Mouse (Mus musculus) natural killer cell, adult 2 months (primary cell): ENCODE results near the gene Olfr477.
"Not testable (repeated sequence)": the region's sequence is repeated elsewhere in the genome, so short reads cannot be mapped to it uniquely, and the experiment has no call there.

ENCODE experiments used
- DNase-seq, 2 experiments: peaks; one replicate each; pipeline ENCODE4 v3.0.0; 2022; ENCODE audit warnings: low spot score in 2 of 2

The Olfr477 gene

DNA sequence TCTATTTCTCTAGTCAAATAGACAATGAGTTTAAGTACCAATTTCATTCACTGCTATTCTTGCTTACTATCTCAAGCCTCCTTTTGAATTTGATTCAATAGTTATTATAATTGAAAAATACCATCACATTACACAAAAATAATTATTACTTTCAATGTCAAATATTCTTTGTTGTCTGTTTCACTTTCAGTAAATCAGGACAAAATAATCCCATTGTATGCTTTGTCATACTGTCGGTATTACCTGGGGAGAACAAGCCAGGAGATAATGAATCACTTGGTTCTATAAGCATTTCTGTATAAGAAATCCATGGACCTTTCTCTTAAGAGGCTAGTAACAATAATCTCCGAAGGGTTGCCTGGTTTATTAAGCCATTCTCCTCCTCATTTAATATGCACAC, at the start of gene Olfr477:
Olfr477 (plus strand) TSS at position 301 of the 400 bp plus-strand sequence.
- DNase-seq = no peak

DNA sequence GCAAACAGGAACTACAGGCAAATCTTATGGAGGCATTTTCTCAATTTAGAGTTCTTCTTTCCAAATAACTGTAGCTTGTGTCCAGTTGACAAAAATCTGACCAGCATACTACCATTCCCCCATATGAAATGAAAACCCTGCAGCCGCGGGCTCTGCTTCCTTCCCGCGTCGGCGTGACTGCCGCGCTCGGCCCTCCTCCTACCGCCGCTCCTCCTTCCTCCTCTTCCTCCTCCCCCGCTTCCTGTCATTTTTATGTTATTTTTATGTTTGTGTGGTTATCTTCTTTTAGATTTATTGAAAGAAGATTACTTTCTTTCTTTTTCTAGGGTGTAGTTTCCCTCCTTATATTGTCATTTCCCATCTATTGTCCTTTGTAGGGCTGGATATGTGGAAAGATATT, 34.0 kb upstream of the Olfr477 start:
- DNase-seq = not testable (repeated sequence)

DNA sequence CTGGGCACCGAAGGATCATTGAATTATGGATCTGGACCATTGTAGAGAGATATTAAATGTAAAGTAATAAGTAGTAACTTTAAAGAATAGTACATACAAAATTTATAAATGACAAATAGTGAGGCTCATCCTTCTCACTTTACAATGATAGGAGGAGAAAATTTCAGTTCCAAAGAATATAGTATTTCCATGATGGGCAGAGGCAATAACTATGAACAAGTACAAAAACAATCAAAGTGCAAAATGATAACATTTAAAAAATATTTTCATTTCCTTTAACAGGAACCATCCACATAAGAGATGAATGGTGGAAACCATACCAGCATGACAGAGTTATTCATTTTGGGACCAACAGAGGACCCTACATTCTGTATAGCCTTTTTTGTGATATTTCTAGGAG, 32.1 kb upstream of the Olfr477 start, which contains the start of gene Olfr474:
Olfr474 (plus strand) TSS at position 301 of the 400 bp plus-strand sequence.
- DNase-seq = no peak

GRCm38 (mm10) chr7:107964503-107964902, 22.0 kb upstream of the Olfr477 start, which contains the start of gene Olfr476:
Gene Olfr476, plus strand, starts transcription at chr7:107964803.
- DNase-seq = no peak

GRCm38 (mm10) chr7:108014256-108014655, 27.8 kb downstream of the Olfr477 start:
- DNase-seq = not testable (repeated sequence)

DNA sequence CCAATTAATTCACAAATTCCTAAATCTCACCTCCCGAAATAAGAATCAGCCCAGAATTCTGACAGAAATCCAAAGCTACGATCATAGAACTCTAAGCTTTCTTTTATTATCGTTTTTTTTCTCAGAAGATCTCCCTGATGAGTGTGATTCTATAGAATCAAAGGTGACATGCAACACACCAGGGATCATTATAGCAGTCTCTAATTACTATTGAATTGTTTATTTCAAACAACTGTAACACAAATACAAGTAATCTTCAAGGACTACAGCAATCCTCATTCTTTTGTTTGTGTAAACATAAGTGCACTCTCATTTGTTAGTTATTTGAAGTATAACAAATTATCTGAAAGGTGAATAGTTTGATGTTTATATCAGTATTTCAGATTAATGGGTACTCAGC, 47.4 kb downstream of the Olfr477 start, which contains the start of gene Olfr478:
Olfr478 (minus strand) TSS at position 101 of the 400 bp plus-strand sequence.
- DNase-seq = no peak
